In the genomic region with DNA sequence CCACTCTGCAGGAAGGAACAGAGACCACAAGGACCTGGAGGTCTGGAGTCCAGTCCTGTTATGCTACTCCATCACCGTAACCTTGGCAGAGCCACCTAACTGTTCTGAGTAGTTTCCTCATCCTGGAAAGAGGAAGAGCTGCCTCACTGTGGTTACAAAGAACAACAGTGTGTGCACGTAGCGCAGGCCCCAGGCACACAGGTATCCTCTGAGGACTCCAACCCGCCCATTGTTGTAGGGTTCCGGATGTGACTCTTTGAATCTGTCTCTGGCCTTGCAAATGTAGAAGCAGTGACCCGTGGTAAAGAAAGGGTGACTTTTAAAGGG, we compare ENCODE assay signal across 15 mouse cellular contexts. TPM values are rescaled to one million over a fixed set of nuclear protein-coding genes. Genes with fewer than 3 reads are reported as not detected.
DNase-seq lines count a peak whose midpoint lies in the region; ATAC-seq lines count a peak whose summit lies in the region.
"Had no signal": no experiment of that assay in that cellular context is flagged by ENCODE, and none has a peak within 500 bp of the region (broad histone marks: within the 10 kb centered on the region; RNA-seq: fewer than 3 reads in every experiment).

No protein-coding gene starts in this region.

- H3K4me3 ChIP-seq in hindbrain, embryonic 10.5 days = 0 out of 2 replicates have a peak overlapping the region, but pooled peaks have one; percentile 4
- no peak overlapping the region for H3K4me3 ChIP-seq in hindbrain, embryonic 14.5 days (replicated peaks; ENCODE audit: low read length)
- H3K4me3 ChIP-seq in midbrain, embryonic 14.5 days (replicated peaks; ENCODE audit: low read depth, low read length) = no peak overlapping the region
- H3K4me3 ChIP-seq in midbrain, embryonic 16.5 days (ENCODE audit: low read depth, low read length) = no peak overlapping the region
- H3K4me3 ChIP-seq in embryonic facial prominence, embryonic 10.5 days = no peak overlapping the region
- H3K4me3 ChIP-seq in stomach, embryonic 16.5 days (replicated peaks; ENCODE audit: low read length) = no peak overlapping the region
- H3K4me3 ChIP-seq: forebrain, embryonic 15.5 days; limb, embryonic 12.5 days had no signal

- peaks cover 37% of the 10 kb centered on the region for H3K4me1 ChIP-seq in hindbrain, embryonic 10.5 days (replicated peaks)
- H3K4me1 ChIP-seq in hindbrain, embryonic 14.5 days (replicated peaks; ENCODE audit: control insufficient read depth, insufficient read depth, low read length) = peaks cover 17% of the 10 kb centered on the region
- peaks cover 14% of the 10 kb centered on the region; the same call in 1 of the 2 replicates for H3K4me1 ChIP-seq in midbrain, embryonic 14.5 days (ENCODE audit: control insufficient read depth, insufficient read depth, low read length)
- H3K4me1 ChIP-seq in midbrain, embryonic 16.5 days (ENCODE audit: control insufficient read depth, insufficient read depth, low read length) = peaks cover 9% of the 10 kb centered on the region
- peaks cover 37% of the 10 kb centered on the region for H3K4me1 ChIP-seq in embryonic facial prominence, embryonic 10.5 days
- peaks cover 22% of the 10 kb centered on the region for H3K4me1 ChIP-seq in stomach, embryonic 16.5 days (ENCODE audit: control insufficient read depth, insufficient read depth, low read length)

- peak; percentile 15 for DNase-seq in hindbrain, embryonic 10.5 days (ENCODE audit: low spot score)
- no peak for DNase-seq in hindbrain, embryonic 14.5 days (ENCODE audit: low spot score)
- DNase-seq in midbrain, embryonic 14.5 days = peak; percentile 19
- DNase-seq in embryonic facial prominence, embryonic 10.5 days (ENCODE audit: low spot score) = no peak
- DNase-seq in ovary, adult 18-20 months (ENCODE audit: low spot score) = no peak
- DNase-seq: adrenal gland, adult 2 months; gastrocnemius, postnatal 36 days; heart, postnatal 4 days; spleen, adult 18-20 months; thymus, postnatal 14 days had no signal

- H3K9me3 ChIP-seq in hindbrain, embryonic 10.5 days = no peaks in the 10 kb centered on the region
- no peaks in the 10 kb centered on the region for H3K9me3 ChIP-seq in hindbrain, embryonic 14.5 days (ENCODE audit: control insufficient read depth, low read length)
- no peaks in the 10 kb centered on the region for H3K9me3 ChIP-seq in midbrain, embryonic 14.5 days (ENCODE audit: control insufficient read depth, low read length)
- no peaks in the 10 kb centered on the region for H3K9me3 ChIP-seq in midbrain, embryonic 16.5 days (replicated peaks; ENCODE audit: control insufficient read depth, low read length, poor library complexity, severe bottlenecking)
- H3K9me3 ChIP-seq in embryonic facial prominence, embryonic 10.5 days = no peaks in the 10 kb centered on the region
- no peaks in the 10 kb centered on the region; the same call in 1 of the 2 replicates for H3K9me3 ChIP-seq in stomach, embryonic 16.5 days (replicated peaks; ENCODE audit: control insufficient read depth, low read length)
- H3K9me3 ChIP-seq: forebrain, embryonic 15.5 days; limb, embryonic 12.5 days had no signal

- H3K4me2 ChIP-seq in hindbrain, embryonic 14.5 days (replicated peaks) = no peak overlapping the region
- no peak overlapping the region for H3K4me2 ChIP-seq in midbrain, embryonic 14.5 days (ENCODE audit: low read length)
- no peak overlapping the region for H3K4me2 ChIP-seq in midbrain, embryonic 16.5 days (ENCODE audit: low read length)
- no peak overlapping the region for H3K4me2 ChIP-seq in stomach, embryonic 16.5 days (ENCODE audit: low read depth, low read length)
- H3K4me2 ChIP-seq: forebrain, embryonic 15.5 days; limb, embryonic 12.5 days had no signal

- H3K9ac ChIP-seq in hindbrain, embryonic 14.5 days = no peak overlapping the region
- H3K9ac ChIP-seq in midbrain, embryonic 14.5 days (replicated peaks; ENCODE audit: low read length) = no peak overlapping the region
- no peak overlapping the region for H3K9ac ChIP-seq in midbrain, embryonic 16.5 days (ENCODE audit: low read depth, low read length)
- H3K9ac ChIP-seq in stomach, embryonic 16.5 days (ENCODE audit: low read length) = 0 out of 2 replicates have a peak overlapping the region, but pooled peaks have one; percentile 21
- H3K9ac ChIP-seq: forebrain, embryonic 15.5 days; limb, embryonic 12.5 days had no signal

- WGBS in hindbrain, embryonic 10.5 days = 14% methylated on average over 6 of the region's 6 CpGs
- WGBS in hindbrain, embryonic 14.5 days = 29% methylated on average over 6 of the region's 6 CpGs
- WGBS in midbrain, embryonic 14.5 days = 13% methylated on average over 6 of the region's 6 CpGs
- WGBS in midbrain, embryonic 16.5 days = 29% methylated on average over 6 of the region's 6 CpGs
- 21% methylated on average over 6 of the region's 6 CpGs for WGBS in embryonic facial prominence, embryonic 10.5 days
- 64% methylated on average over 6 of the region's 6 CpGs for WGBS in stomach, embryonic 16.5 days

- H3K36me3 ChIP-seq in hindbrain, embryonic 10.5 days = no peaks in the 10 kb centered on the region
- H3K36me3 ChIP-seq in hindbrain, embryonic 14.5 days (replicated peaks; ENCODE audit: control insufficient read depth, insufficient read depth) = no peaks in the 10 kb centered on the region
- no peaks in the 10 kb centered on the region for H3K36me3 ChIP-seq in midbrain, embryonic 14.5 days (ENCODE audit: control insufficient read depth, insufficient read depth, low read length)
- H3K36me3 ChIP-seq in midbrain, embryonic 16.5 days (ENCODE audit: control insufficient read depth, insufficient read depth, low read length) = no peaks in the 10 kb centered on the region
- H3K36me3 ChIP-seq in embryonic facial prominence, embryonic 10.5 days (replicated peaks) = no peaks in the 10 kb centered on the region
- no peaks in the 10 kb centered on the region for H3K36me3 ChIP-seq in stomach, embryonic 16.5 days (ENCODE audit: control insufficient read depth, insufficient read depth, low read length)
- H3K36me3 ChIP-seq: forebrain, embryonic 15.5 days; limb, embryonic 12.5 days had no signal

- H3K27ac ChIP-seq in hindbrain, embryonic 10.5 days = peak overlapping the region; percentile 73
- H3K27ac ChIP-seq in hindbrain, embryonic 14.5 days = no peak overlapping the region
- H3K27ac ChIP-seq in midbrain, embryonic 14.5 days (replicated peaks; ENCODE audit: low read depth, low read length) = no peak overlapping the region
- no peak overlapping the region for H3K27ac ChIP-seq in midbrain, embryonic 16.5 days (ENCODE audit: low read length)
- H3K27ac ChIP-seq in embryonic facial prominence, embryonic 10.5 days (replicated peaks) = 0 out of 2 replicates have a peak overlapping the region, but pooled peaks have one; percentile 30
- H3K27ac ChIP-seq in stomach, embryonic 16.5 days (ENCODE audit: low read length) = peak overlapping the region; percentile 86
- H3K27ac ChIP-seq: forebrain, embryonic 15.5 days; limb, embryonic 12.5 days had no signal

- peaks cover 41% of the 10 kb centered on the region for H3K27me3 ChIP-seq in hindbrain, embryonic 10.5 days (ENCODE audit: insufficient read depth, poor library complexity, severe bottlenecking)
- peaks cover 26% of the 10 kb centered on the region; the same call in 1 of the 2 replicates for H3K27me3 ChIP-seq in hindbrain, embryonic 14.5 days (ENCODE audit: control insufficient read depth, insufficient read depth, low read length)
- peaks cover 6% of the 10 kb centered on the region; the same call in 1 of the 2 replicates for H3K27me3 ChIP-seq in midbrain, embryonic 14.5 days (ENCODE audit: control insufficient read depth, insufficient read depth, low read length)
- H3K27me3 ChIP-seq in midbrain, embryonic 16.5 days (ENCODE audit: control insufficient read depth, insufficient read depth, low read depth, low read length) = peaks cover 6% of the 10 kb centered on the region
- H3K27me3 ChIP-seq in embryonic facial prominence, embryonic 10.5 days (replicated peaks; ENCODE audit: low read depth, poor library complexity, severe bottlenecking) = peaks cover 62% of the 10 kb centered on the region
- no peaks in the 10 kb centered on the region for H3K27me3 ChIP-seq in stomach, embryonic 16.5 days (ENCODE audit: control insufficient read depth, insufficient read depth, low read length)
- H3K27me3 ChIP-seq: forebrain, embryonic 15.5 days had no signal

- no peak for ATAC-seq in hindbrain, embryonic 14.5 days (ENCODE audit: low FRiP score)
- ATAC-seq in midbrain, embryonic 14.5 days (ENCODE audit: low FRiP score, low TSS enrichment) = no peak
- ATAC-seq in midbrain, embryonic 16.5 days = no peak
- ATAC-seq in stomach, embryonic 16.5 days (ENCODE audit: insufficient read depth, low FRiP score) = no peak; the same call in 1 of the 2 replicates
- no peak for ATAC-seq in erythroblast, adult 5-6 weeks (replicated peaks; ENCODE audit: low FRiP score, poor library complexity, severe bottlenecking)
- ATAC-seq: forebrain, embryonic 15.5 days had no signal

RNA-seq across cellular contexts. Expression of a gene that starts 39.0 kb away (rescaled TPM):
- 4.6 and 5.9 TPM in 2 replicates for polyA plus RNA-seq in hindbrain, embryonic 10.5 days (2016; fragmentation: Nextera tagmentation; extraction: Ambion mirVana)
- 6.5 and 6.9 TPM in 2 replicates for polyA plus RNA-seq in hindbrain, embryonic 14.5 days (2014; fragmentation: Nextera tagmentation; extraction: Ambion mirVana)
- 5.6 and 5.9 TPM in 2 replicates for polyA plus RNA-seq in midbrain, embryonic 14.5 days (2014; fragmentation: Nextera tagmentation; extraction: Ambion mirVana)
- polyA plus RNA-seq in midbrain, embryonic 16.5 days (2015; fragmentation: Nextera tagmentation; extraction: Ambion mirVana) = 3.4 and 5.7 TPM in 2 replicates
- 4.7 and 5.5 TPM in 2 replicates for polyA plus RNA-seq in embryonic facial prominence, embryonic 10.5 days (2016; fragmentation: Nextera tagmentation; extraction: Ambion mirVana)
- 59.8 and 64.7 TPM in 2 replicates for polyA plus RNA-seq in stomach, embryonic 16.5 days (2015; fragmentation: Nextera tagmentation; extraction: Ambion mirVana)
- total RNA-seq in erythroblast, adult 5-6 weeks (2015; ENCODE audit: low replicate concordance) = 2.5 and 13.6 TPM in 2 replicates
- 0.14 and 2.6 TPM in 2 replicates for total RNA-seq in erythroblast, adult 5-6 weeks (2017; ENCODE audit: low replicate concordance)

Comparison
In these comparisons a context has a peak if more than half of its experiments do, and no peak if none do; other contexts are left out.
1. DNase-seq: peak in hindbrain, embryonic 10.5 days (single experiment) and midbrain, embryonic 14.5 days (single experiment); none in hindbrain, embryonic 14.5 days (single experiment), embryonic facial prominence, embryonic 10.5 days (single experiment) and ovary, adult 18-20 months (single experiment).
2. H3K27ac ChIP-seq: peak in hindbrain, embryonic 10.5 days (single experiment), embryonic facial prominence, embryonic 10.5 days (single experiment) and stomach, embryonic 16.5 days (single experiment); none in hindbrain, embryonic 14.5 days (single experiment), midbrain, embryonic 14.5 days (single experiment) and midbrain, embryonic 16.5 days (single experiment).